ENCODE assay signal across 23 mouse cellular contexts in genomic region chr1:160237981-160238380, GRCm38 (mm10). TPM values are rescaled to one million over a fixed set of nuclear protein-coding genes. Genes with fewer than 3 reads are reported as not detected.
A peak's percentile ranks its signal among the peaks of the same experiment; 100 is the strongest.
DNase-seq lines count a peak whose midpoint lies in the region; ATAC-seq and TF ChIP-seq lines count a peak whose summit lies in the region.
"Had no signal": no experiment of that assay in that cellular context is flagged by ENCODE, and none has a peak within 500 bp of the region (broad histone marks: within the 10 kb centered on the region; RNA-seq: fewer than 3 reads in every experiment).

No protein-coding gene starts in this region.

- H3K4me1 ChIP-seq in CH12.LX (ENCODE audit: control insufficient read depth in 1 of 2, insufficient read depth in 2 of 2) = peaks cover 9 to 42% of the 10 kb centered on the region in 2 experiments
- 0 out of 2 replicates have a peak, but pooled peaks cover 2% of the 10 kb centered on the region for H3K4me1 ChIP-seq in forebrain, embryonic 16.5 days (replicated peaks; ENCODE audit: control insufficient read depth, insufficient read depth, low read length)

- H3K9ac ChIP-seq in CH12.LX (ENCODE audit: insufficient read depth, low read depth) = 0 out of 2 replicates have a peak overlapping the region, but pooled peaks have one; percentile 51
- H3K9ac ChIP-seq in forebrain, embryonic 16.5 days (replicated peaks; ENCODE audit: low read depth, low read length) = no peak overlapping the region

- TF ChIP-seq CTCF in layer of hippocampus, adult 2 months (conservative IDR thresholded peaks at IDR 0.05) = no peak
- TF ChIP-seq CTCF in CH12.LX (conservative IDR thresholded peaks at IDR 0.05 in 1 of 2, IDR thresholded peaks at IDR 0.05 in 1 of 2; ENCODE audit: low read depth in 2 of 2, low read length in 2 of 2) = no peak

- dilution Hi-C loops in CH12.LX (cut with MboI; ENCODE audit: extremely low pct_ligation_motif_present, extremely low pct_unique_long_range_greater_than_20kb, low sequenced_read_pairs) = no loop called here

- no peak overlapping the region for H3K4me2 ChIP-seq in CH12.LX (ENCODE audit: insufficient read depth, low read depth, poor library complexity, severe bottlenecking)
- no peak overlapping the region for H3K4me2 ChIP-seq in forebrain, embryonic 16.5 days (ENCODE audit: low read length)

- peak overlapping the region; percentile 6; the same call in 1 of the 2 replicates for H3K27ac ChIP-seq in layer of hippocampus, adult 2 months
- H3K27ac ChIP-seq in CH12.LX (ENCODE audit: insufficient read depth, low read depth) = peak overlapping the region; percentile 81; the same call in 1 of the 2 replicates
- no peak overlapping the region for H3K27ac ChIP-seq in forebrain, embryonic 16.5 days (ENCODE audit: low read length)

- in situ Hi-C loops in CH12.LX (cut with MboI; ENCODE audit: low pct_ligation_motif_present, low pct_unique_long_range_greater_than_20kb, low sequenced_read_pairs) = no loop called here

- no peak for TF ChIP-seq RAD21 in CH12.LX (IDR thresholded peaks at IDR 0.05; ENCODE audit: low read depth, low read length)

- ATAC-seq in frontal cortex, adult (ENCODE audit: low TSS enrichment) = peak; percentile 72
- ATAC-seq in forebrain, embryonic 16.5 days = no peak
- ATAC-seq: activated CD4-positive, CD25-positive, alpha-beta regulatory T cell, adult 4 months; CD4-positive, CD25-positive, alpha-beta regulatory T cell, adult 4 months; Patski had no signal

- DNase-seq in frontal cortex, postnatal 25 days (ENCODE audit: low spot score in 2 of 2) = no peak
- no peak for DNase-seq in layer of hippocampus, adult 2 months (ENCODE audit: low spot score in 2 of 2)
- DNase-seq in layer of hippocampus, postnatal 14 days (ENCODE audit: low spot score in 2 of 2) = no peak
- DNase-seq in CH12.LX (ENCODE audit: extremely low read depth) = no peak
- peak; percentile 61 for DNase-seq in brain, adult 2 months (ENCODE audit: low read depth, low spot score)
- DNase-seq in cerebellum, postnatal 14 days = no peak
- DNase-seq: adrenal gland, adult 2 months; adrenal gland, adult 8-10 months; adrenal gland, postnatal 10 days; adrenal gland, postnatal 14 days; adrenal gland, postnatal 25 days; adrenal gland, postnatal 36 days; B cell, adult 2 months; cerebellum, adult 11 months; cerebellum, adult 11-12 months; cerebellum, adult 18-20 months; cerebellum, adult 2 months had no signal

- H3K9me3 ChIP-seq in CH12.LX (replicated peaks; ENCODE audit: low read length) = peaks cover 3% of the 10 kb centered on the region
- no peaks in the 10 kb centered on the region for H3K9me3 ChIP-seq in forebrain, embryonic 16.5 days (ENCODE audit: control insufficient read depth, low read length)
- H3K9me3 ChIP-seq: G1E had no signal

- no peak for TF ChIP-seq EP300 in CH12.LX (IDR thresholded peaks at IDR 0.05; ENCODE audit: low read length)

- no peak for TF ChIP-seq POLR2A in CH12.LX (IDR thresholded peaks at IDR 0.05; ENCODE audit: low read depth, low read length)

- 100% methylated on average over 2 of the region's 2 CpGs for WGBS in forebrain, embryonic 16.5 days

- H3K36me3 ChIP-seq in CH12.LX (replicated peaks in 1 of 2; ENCODE audit: control insufficient read depth in 1 of 2, insufficient read depth in 1 of 2, low read length in 1 of 2) = peaks cover 30 to 52% of the 10 kb centered on the region in 2 experiments
- H3K36me3 ChIP-seq in forebrain, embryonic 16.5 days (ENCODE audit: control insufficient read depth, insufficient read depth) = no peaks in the 10 kb centered on the region

- H3K4me3 ChIP-seq in layer of hippocampus, adult 2 months = no peak overlapping the region
- H3K4me3 ChIP-seq in CH12.LX (replicated peaks in 1 of 3; ENCODE audit: low read depth in 2 of 3, low read length in 2 of 3, poor library complexity in 1 of 3) = no peak overlapping the region
- no peak overlapping the region for H3K4me3 ChIP-seq in forebrain, embryonic 16.5 days (replicated peaks; ENCODE audit: low read length)

- H3K27me3 ChIP-seq in CH12.LX (replicated peaks) = no peaks in the 10 kb centered on the region
- H3K27me3 ChIP-seq in forebrain, embryonic 16.5 days (replicated peaks; ENCODE audit: control insufficient read depth, insufficient read depth, low read length) = no peaks in the 10 kb centered on the region
- H3K27me3 ChIP-seq: Patski had no signal

- peaks cover 10% of the 10 kb centered on the region; the same call in 1 of the 2 replicates for H3K79me2 ChIP-seq in CH12.LX (replicated peaks; ENCODE audit: control insufficient read depth, extremely low read depth, insufficient read depth, poor library complexity, severe bottlenecking)

TF ChIP-seq in CH12.LX, 34 proteins besides CTCF, POLR2A, EP300 and RAD21:
- no peak for TF ChIP-seq RCOR1 (conservative IDR thresholded peaks at IDR 0.05; ENCODE audit: low read depth, low read length)
- TF ChIP-seq MXI1 (IDR thresholded peaks at IDR 0.05; ENCODE audit: low read depth, low read length) = no peak
- TF ChIP-seq ZC3H11A (IDR thresholded peaks at IDR 0.05; ENCODE audit: low read depth, low read length) = no peak
- no peak for TF ChIP-seq E2F4 (IDR thresholded peaks at IDR 0.05; ENCODE audit: insufficient replicate concordance, low read depth, low read length)
- TF ChIP-seq TBP (conservative IDR thresholded peaks at IDR 0.05; ENCODE audit: low read depth, low read length) = no peak
- no peak for TF ChIP-seq MYC (IDR thresholded peaks at IDR 0.05; ENCODE audit: low read depth, low read length)
- no peak for TF ChIP-seq JUN (IDR thresholded peaks at IDR 0.05; ENCODE audit: insufficient read depth, low read depth, low read length)
- TF ChIP-seq UBTF (IDR thresholded peaks at IDR 0.05; ENCODE audit: low read depth, low read length) = no peak

RNA-seq across cellular contexts. Expression of gene Cacybp, which starts 25.3 kb away (rescaled TPM):
- 10 to 100 TPM; 88.7 to 91.3 TPM for total RNA-seq in layer of hippocampus, adult 2 months (2021)
- total RNA-seq in layer of hippocampus, postnatal 14 days (2021) = 10 to 100 TPM; 69.2 to 84.9 TPM
- total RNA-seq in CH12.LX (2012; rRNA removed) = 130 and 174 TPM in 2 replicates
- 390 and 459 TPM in 2 replicates for total RNA-seq in CH12.LX (2014; rRNA removed)
- polyA plus RNA-seq in CH12.LX (2012; ENCODE audit: insufficient read length, low read depth) = 357 and 459 TPM in 2 replicates
- polyA plus RNA-seq in forebrain, embryonic 16.5 days (2015; fragmentation: Nextera tagmentation; extraction: Ambion mirVana) = 293 and 313 TPM in 2 replicates

RNA-seq across cellular contexts. Expression of gene Mrps14, which starts 43.0 kb away (rescaled TPM):
- total RNA-seq in layer of hippocampus, adult 2 months (2021) = 10 to 100 TPM; 61.7 to 65.0 TPM
- 10 to 100 TPM; 59.8 to 62.8 TPM for total RNA-seq in layer of hippocampus, postnatal 14 days (2021)
- total RNA-seq in CH12.LX (2012; rRNA removed) = 103 and 107 TPM in 2 replicates
- total RNA-seq in CH12.LX (2014; rRNA removed) = 142 and 147 TPM in 2 replicates
- 103 and 106 TPM in 2 replicates for polyA plus RNA-seq in CH12.LX (2012; ENCODE audit: insufficient read length, low read depth)
- polyA plus RNA-seq in forebrain, embryonic 16.5 days (2015; fragmentation: Nextera tagmentation; extraction: Ambion mirVana) = 162 and 186 TPM in 2 replicates
